Mouse (Mus musculus) ovary, postnatal 36 days (tissue): ENCODE results near the gene Dop1a.

ENCODE experiments used
- DNase-seq: peaks from one replicate; pipeline ENCODE4 v3.0.0; 2022; ENCODE audit warnings: low spot score, mixed read lengths

The Dop1a gene

DNA sequence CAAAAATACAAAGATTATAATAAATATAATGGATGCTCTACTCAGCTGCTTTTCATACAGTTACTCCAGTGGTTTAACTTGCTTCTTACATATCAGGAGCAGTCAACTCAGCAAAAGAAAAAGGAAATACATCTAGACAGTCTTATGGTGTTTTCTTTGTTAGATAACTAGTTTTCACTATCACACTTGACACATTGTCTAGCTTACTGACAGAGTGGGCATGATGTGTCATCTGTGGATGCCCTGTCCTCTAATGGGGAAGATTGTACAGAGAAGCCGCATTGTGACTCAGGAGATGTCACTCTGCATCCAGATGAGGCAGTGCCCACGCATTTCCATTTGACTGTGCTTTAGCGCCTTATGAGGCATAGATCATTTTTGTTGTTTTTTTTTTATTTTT is 32.1 kb downstream of the Dop1a start:
- no peak for DNase-seq

DNA sequence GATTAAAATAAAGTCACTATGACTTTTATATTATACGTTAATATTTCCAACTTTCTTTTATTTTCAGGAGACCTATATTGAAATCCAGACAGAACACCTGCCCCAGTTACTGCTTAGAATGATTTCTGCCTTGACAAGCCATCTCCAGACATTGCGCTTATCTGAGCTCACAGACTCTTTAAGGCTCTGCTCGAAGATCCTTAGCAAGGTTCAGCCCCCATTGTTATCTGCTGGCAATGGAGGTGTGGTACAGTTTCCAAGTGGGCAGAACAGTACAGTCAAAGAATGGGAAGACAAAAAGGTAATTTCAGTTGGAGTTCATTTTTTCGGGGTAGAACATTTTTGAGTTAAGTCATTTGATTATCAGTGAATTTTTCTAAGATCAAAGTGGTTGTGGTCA is 40.5 kb downstream of the Dop1a start:
- DNase-seq: no peak

DNA sequence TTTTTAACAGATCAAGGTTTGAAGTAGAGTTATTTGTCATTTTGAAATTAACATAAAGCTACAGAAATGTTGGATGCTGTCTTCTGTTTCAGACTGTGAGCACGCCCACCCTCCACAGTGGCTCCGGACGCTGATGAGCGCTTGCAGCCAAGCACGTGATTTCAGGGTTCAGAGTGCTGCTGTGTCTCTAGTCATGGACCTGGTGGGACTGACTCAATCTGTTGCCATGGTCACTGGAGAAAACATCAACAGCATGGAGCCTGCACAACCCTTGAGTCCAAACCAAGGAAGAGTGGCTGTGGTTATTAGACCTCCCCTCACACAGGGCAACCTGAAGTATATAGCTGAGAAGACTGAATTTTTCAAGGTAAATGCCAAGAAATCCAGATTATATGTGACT is 46.8 kb downstream of the Dop1a start:
- DNase-seq: no peak

GRCm38 (mm10) chr9:86514390-86514789 is 47.4 kb downstream of the Dop1a start:
- no peak for DNase-seq

- DNase-seq: no peak
These were observed 47.8 kb downstream of the Dop1a start for GRCm38 (mm10) chr9:86514798-86515197.

- no peak for DNase-seq
These were observed 55.4 kb downstream of the Dop1a start for GRCm38 (mm10) chr9:86522335-86522734.

- DNase-seq: peak; percentile 19
These were observed 58.6 kb downstream of the Dop1a start for GRCm38 (mm10) chr9:86525600-86525999.

GRCm38 (mm10) chr9:86534071-86534470 is 67.1 kb downstream of the Dop1a start:
- DNase-seq: no peak

GRCm38 (mm10) chr9:86543451-86543850 is 76.5 kb downstream of the Dop1a start:
- DNase-seq: no peak

DNA sequence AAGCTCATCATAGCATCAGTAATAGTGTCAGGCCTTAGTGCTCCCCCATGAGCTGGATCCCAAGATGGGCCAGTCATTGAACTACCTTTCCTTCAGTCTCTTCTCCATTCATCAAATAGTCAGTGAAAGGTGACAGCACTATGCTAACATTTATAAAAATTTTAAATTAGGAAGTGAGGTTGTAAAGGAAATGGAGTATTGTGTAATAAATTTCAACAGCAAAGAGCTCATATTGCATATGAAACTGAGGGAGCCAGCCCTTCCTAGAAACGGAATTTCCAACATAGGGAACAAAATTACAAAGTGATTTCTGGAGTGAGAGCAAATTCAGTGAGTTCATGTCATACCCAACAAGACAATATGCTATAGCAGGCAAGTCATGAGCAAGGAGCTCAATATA is 77.6 kb downstream of the Dop1a start:
- DNase-seq: no peak

- no peak for DNase-seq
These were observed 82.7 kb downstream of the Dop1a start for GRCm38 (mm10) chr9:86549637-86550162.

DNA sequence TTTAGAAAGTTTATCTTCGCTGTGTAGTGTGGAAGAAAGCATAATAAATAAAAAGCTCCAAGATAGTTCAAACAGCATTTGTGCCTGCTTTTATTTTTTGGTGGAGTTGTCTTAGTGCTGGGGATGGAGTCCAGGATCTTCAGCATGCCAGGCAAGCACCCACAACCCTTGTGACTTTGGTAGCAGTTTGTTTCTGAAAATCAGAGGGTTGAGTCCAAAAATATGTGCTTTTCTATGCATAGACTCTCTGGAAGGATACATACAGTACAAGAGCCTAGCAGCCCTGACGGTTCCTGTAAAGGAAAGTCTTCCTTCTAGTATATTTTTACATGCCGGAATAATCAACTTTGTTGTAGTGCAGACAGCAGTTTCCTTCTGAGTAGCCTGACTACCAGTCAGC is 83.8 kb downstream of the Dop1a start:
- no peak for DNase-seq

DNA sequence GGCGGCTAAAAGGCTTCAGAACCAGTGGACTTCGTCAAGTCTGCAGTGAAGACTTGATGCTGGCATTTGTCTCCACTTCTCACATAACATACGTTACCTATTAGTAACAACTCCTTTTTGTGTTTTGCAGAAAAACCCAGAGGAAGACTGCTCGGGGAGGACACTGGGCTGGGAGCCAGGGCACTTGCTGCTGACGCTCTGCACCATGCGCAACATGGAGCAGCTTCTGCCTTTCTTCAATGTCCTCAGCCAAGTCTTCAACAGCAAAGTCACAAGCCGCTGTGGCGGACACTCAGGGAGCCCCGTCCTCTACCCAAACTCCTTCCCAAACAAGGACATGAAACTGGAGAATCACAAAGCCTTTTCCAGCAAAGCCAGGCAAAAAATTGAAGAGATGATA is 86.9 kb downstream of the Dop1a start:
- no peak for DNase-seq

DNA sequence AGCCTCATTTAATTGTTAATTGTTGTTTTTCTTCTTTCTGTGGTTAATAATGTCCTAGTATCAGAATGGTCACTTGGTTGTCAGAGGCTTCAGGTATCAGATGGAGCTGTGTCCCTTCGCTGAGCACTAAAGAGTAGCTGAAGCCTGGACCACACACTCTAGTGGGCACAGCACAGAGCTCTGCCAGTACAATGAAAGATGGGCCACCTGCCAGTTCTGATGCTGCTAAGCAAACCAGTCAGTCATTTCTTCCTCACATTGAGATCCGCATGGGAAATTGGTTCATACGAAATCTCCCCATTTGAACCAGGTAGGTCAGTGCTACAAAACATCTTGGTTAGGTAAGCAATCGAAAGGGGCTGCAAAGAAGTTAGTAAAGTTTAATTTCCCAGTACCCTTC is 87.7 kb downstream of the Dop1a start:
- no peak for DNase-seq

GRCm38 (mm10) chr9:86560543-86560942 is 93.6 kb downstream of the Dop1a start:
- peak; percentile 22 for DNase-seq

DNA sequence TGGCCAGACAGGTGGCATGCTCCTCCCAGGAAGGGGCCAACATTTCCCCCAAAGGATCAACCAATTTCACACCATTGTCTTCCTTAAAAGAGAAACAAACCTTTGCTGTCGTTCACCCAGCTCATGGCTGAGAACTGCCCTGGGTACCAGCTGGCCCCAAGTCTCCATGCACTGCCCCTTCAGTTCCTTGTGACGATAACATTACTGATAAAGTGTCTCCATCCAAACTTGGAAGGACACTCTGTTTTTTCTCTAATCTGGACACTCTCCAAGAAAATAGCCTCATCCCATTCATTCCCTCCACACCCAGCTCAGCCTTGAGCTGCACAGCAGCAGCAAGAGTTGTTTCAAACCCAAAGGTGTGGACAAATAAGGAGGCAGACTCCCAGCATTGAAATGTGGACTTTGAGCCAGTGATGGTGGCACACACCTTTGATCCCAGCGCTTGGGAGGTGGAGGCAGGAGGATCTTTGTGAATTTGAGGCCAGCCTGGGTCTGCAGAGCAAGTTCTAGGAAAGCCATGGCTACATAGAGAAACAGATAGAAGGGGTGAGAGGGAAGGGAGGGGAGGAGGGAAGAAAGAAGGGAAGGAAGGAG is 102.5 kb downstream of the Dop1a start:
- peak; percentile 9 for DNase-seq

DNA sequence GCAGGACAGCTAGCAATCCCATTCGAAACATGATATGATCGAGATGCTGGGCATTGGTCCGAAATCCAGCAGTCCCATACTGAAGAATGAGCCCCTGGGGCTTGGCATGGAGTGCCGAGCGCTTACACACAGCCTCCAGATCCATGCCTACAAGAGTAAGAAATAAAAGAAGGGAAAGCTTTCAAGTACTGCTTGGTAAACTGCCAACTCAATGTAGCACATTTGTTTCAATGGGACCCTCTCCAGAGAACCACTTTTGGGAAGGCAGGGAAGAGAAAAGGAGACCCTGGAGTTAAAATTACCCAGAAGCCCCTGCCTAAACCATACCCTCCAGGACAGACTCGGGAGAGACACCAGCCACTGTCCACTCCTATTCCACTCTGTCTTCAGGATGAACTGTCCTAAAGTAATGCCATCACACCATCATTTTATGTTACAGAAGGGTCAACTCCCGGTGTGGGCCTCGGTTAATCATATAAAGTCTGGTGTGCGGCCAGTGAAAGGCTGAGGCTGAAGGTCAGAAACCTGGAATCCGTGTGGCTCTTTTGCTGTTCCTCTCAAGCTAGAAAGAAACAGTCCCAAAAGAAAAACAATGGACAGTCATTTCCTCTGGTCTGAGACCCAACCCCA is 103.4 kb downstream of the Dop1a start:
- no peak for DNase-seq

- no peak for DNase-seq
These were observed 104.0 kb downstream of the Dop1a start for GRCm38 (mm10) chr9:86570946-86571345.

- DNase-seq: peak; percentile 98
These were observed 104.7 kb downstream of the Dop1a start, which contains the start of the genes Pgm3 and Rwdd2a for GRCm38 (mm10) chr9:86571540-86572135. Pgm3 (minus strand) TSS chr9:86571842. Rwdd2a (plus strand) TSS chr9:86571991.

- DNase-seq: no peak
These were observed 105.2 kb downstream of the Dop1a start for GRCm38 (mm10) chr9:86572196-86572595.

DNA sequence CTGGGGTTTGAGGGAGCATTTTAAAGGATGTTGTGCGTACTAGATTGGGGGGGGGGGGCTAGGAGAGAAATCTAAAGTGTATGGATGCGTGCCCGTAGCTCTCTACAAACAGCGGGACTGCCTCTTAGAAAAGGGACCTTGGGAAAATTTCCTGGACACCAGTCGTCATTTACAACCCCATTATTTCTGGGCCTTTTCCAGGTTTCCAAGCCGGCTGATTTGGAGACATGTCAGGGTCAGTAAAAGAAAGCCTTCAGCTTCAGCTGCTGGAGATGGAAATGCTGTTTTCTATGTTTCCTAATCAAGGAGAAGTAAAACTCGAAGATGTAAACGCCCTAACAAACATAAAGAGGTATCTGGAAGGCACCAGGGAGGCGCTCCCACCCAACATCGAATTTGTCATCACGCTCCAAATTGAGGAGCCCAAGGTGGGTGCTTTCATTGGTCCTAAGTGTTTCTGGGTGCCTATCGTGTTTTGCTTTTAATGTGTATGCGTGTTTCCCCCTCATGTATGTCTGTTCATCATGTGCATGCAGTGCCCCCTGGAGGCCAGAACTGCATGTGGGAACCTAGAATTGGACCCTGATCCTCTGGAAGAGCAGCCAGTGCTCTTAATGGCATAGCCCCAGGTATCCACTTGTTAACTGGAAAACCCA is 105.8 kb downstream of the Dop1a start:
- DNase-seq: peak; percentile 74

DNA sequence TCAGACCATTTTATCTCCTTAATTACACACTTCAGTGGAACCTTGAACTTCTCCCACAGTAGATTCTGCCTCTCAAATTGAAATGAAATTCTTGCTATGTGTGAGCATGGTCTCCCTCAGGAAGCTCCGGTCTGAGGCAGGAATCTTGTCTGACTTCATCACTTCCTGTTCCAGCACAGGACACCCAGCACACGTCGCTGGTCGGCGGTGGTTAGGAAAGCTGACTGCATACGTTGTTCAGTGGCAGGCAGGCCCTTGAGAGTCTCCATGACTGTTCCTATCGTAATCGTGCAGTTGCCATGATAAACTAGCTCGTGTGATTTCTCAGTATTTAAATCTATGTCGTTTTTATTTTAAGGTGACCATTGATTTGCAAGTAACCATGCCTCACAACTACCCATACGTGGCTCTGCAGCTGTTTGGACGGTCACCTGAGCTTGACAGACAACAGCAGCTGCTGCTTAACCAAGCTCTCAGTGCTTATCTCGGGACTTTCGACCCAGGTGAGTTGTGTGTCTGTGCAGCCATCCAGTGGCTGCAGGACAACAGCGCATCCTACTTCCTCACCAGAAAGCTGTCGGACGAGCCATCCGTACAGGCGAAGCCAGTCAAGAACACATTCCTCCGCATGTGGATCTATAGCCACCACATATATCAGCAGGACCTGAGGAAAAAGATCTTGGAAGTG is 106.8 kb downstream of the Dop1a start:
- DNase-seq: no peak
